Mouse (Mus musculus): ENCODE data around the gene Actr1a. TPM values are rescaled to one million over a fixed set of nuclear protein-coding genes. Genes with fewer than 3 reads are reported as not detected.

Actr1a gene
- 106 TPM for total RNA-seq (2023)

GRCm38 (mm10) chr19:46395109-46396009, at the start of gene Actr1a:
Gene Actr1a, minus strand, starts transcription at chr19:46395748.

DNA sequence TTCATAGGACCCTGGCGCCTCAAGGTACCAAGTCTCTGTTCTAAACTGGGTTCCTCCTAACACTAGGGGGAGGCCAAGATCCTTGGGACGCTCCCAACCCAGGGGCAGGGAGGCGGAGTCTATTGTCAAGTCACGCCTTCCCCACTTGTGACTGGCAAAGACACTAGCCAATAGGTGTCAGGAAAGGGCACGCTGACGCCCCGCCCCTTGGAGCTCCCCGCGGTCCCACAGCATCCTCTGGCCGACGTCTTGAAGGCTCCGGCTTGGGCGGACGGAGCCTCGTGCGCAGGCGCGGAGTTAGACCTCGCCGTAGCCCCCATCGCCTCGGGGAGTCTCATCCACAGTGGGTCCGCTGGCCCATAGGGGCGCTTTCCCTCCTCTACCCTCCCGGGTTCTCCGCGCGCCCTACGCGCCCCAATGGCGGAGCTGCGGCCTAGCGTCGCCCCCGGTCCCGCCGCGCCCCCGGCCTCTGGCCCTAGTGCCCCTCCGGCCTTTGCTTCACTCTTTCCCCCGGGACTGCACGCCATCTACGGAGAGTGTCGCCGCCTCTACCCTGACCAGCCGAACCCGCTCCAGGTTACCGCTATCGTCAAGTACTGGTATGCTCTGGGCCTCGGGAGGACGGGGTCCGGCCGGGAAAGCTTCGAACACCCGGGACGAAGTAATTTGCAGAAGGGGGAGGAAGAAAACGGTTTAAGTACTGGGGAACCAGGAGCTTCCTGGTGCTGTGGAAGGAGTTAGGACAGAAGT, 1.3 kb upstream of the Actr1a start, which contains the start of gene Sufu:
Sufu (plus strand) TSS at position 211 of the 750 bp plus-strand sequence.

DNA sequence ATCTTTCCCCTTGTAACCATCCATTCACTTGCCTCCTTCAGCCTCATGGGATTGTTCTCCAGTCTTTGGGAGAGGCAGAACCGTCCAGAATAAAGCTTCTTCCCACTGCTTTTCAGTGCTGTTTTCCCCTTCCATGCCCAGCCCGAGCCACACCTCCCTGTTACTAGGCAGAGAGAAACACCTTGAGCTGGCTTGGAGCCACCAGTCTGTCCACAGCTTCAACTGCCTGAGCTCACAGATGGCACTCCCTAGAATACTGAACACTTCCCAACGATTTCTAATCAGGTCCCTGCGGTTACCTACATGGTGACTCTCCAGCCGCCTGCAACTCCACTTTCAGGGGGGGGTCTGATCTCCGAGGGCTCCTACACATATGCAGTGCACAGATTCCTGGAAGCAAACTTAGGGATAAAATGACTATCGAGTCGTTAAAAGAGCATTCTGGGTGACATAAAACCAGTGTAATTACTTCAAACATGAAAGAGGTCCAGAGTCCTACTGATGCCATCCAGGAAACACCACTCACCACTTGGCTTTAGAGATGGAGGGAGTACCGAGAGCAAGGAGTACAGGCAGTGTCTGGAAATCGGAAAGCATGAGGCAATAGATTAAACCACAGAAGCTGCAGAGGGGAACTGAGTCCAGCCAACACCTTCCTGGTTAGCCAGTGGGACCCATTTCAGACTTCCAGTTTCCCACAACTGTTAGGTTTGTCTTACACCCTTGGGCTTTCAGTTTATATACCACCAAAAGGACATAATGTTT, 45.2 kb downstream of the Actr1a start, which contains the start of gene 2310034G01Rik:
2310034G01Rik (minus strand) TSS at position 135 of the 765 bp plus-strand sequence.

GRCm38 (mm10) chr19:46338331-46338936, 57.1 kb downstream of the Actr1a start, which contains the start of gene Cuedc2:
Gene Cuedc2, minus strand, starts transcription at chr19:46338702.

DNA sequence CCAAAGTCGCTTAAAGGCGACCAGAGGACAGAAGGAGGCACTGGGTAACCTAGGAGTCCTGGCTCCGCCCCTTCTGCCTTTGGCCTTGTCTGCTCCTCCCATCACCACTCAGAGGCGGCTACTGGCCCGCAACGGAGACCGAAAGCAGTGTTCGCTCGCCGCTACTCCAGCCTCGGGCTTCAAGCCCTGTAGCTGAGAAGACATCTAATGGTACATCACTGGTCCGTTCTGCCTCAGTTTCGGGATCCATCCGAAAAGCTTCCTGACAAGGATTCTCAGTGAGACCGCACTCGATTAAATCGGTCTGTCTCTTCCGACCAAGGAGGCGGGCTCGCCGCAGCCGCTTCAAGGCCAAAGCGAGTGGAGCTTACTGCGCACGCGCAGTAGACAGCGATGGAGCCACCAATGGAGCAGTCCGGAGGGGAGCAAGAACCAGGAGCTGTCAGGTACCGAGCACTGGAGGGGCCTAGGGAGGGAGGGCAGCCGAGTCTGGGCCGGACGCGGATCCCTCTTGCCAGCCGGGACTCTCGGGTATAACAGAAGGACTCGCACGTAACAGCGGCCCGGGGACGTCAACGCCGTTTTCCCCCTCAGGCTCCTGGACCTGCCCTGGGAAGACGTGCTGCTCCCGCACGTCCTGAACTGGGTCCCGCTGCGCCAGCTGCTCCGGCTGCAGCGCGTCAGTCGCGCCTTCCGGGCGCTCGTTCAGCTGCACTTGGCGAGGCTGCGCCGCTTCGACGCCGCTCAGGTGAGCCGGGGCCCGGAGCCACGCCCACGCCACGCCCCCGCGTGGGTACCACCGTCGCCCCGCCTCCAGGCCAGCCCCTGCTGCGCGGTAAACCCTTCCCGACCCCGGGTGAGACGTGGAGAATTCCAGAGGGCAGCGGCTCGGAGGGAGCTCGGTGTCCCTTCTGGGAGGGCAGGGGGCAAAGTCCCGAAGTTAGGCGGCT, 67.2 kb downstream of the Actr1a start, which contains the start of gene Fbxl15:
Fbxl15 (plus strand) TSS at position 104 of the 950 bp plus-strand sequence.

Other genes with a start within 250 kb of the Actr1a start
- gene Pitx3, start 247.4 kb downstream of the Actr1a start, total RNA-seq (2023): not detected
- gene Gbf1, start 243.2 kb downstream of the Actr1a start, total RNA-seq (2023): 91.5 TPM
- gene Nfkb2, start 91.4 kb downstream of the Actr1a start, total RNA-seq (2023): 86.9 TPM
- gene Psd, start 68.6 kb downstream of the Actr1a start, total RNA-seq (2023): 0.24 TPM
- 5.2 TPM for gene Fbxl15, start 67.6 kb downstream of the Actr1a start, total RNA-seq (2023)
- 23.8 TPM for gene Cuedc2, start 57.0 kb downstream of the Actr1a start, total RNA-seq (2023)
- gene Mfsd13a, start 54.6 kb downstream of the Actr1a start, total RNA-seq (2023): 5.4 TPM
- gene 2310034G01Rik, start 45.4 kb downstream of the Actr1a start, total RNA-seq (2023): not detected
- 39.8 TPM for gene Sufu, start 1.1 kb upstream of the Actr1a start, total RNA-seq (2023)
- 55.7 TPM for gene Trim8, start 106.0 kb upstream of the Actr1a start, total RNA-seq (2023)
- 14.2 TPM for gene Arl3, start 177.4 kb upstream of the Actr1a start, total RNA-seq (2023)
- gene Sfxn2, start 177.6 kb upstream of the Actr1a start, total RNA-seq (2023): 10.8 TPM
- 65.4 TPM for gene Wbp1l, start 203.3 kb upstream of the Actr1a start, total RNA-seq (2023)

All from CD4-positive naive resting alpha-beta T cell, adult 57 days (primary cell).